Mouse (Mus musculus) R1 (cell line): ENCODE data around the gene Sorbs2.

Experiments used
- DNase-seq: peaks from one replicate; pipeline ENCODE4 v3.0.0-alpha.2; 2018; ENCODE audit warnings: low read depth, low spot score

The Sorbs2 gene

DNA sequence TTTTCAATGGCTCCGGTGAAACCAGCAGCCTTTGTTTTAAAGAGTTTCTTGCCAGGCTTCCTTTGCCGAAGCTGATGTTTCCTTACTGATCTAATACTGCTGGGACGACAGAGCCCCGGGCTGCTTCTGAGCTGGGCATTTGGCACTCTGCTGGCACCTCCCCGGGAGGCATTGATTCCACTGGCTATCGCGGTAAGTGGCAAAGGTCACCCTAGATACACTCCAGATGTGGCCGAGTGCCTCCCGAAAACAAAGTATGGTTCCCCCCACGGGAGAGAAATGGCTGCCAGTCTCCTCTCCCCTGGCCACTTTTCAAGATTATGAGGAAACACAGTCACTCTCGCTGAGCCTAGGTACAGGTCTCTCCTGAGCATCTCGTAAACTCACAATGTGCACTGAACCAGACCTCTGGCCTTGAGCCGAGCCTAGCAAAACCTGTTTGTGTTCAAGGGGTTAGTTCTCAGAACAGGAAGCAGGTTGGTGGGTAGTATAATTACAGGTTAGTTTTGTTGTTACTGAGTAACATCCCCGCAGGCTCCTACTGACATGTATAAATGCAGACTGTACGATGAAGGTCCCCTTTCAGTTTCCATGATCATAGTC is 114.1 kb downstream of the Sorbs2 start:
- DNase-seq = no peak

DNA sequence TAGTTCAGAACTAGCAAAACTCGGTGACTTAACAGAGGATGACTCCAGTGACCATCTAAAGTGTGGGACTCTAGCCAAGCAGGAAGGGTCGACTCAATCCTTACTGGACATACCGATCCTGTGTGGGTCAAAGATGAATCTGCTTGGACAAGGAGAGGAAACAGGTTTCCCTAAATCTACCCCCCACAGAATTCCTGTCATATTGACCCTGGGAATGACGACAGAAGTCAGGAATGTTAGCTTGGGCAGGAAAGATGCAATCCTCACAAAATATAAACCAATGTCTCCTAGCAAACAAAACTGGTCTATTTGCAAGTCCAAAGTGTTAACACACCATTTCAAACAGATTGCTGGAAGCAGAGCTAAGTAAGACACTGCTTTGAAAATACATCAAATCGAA is 118.8 kb downstream of the Sorbs2 start:
- DNase-seq = no peak

DNA sequence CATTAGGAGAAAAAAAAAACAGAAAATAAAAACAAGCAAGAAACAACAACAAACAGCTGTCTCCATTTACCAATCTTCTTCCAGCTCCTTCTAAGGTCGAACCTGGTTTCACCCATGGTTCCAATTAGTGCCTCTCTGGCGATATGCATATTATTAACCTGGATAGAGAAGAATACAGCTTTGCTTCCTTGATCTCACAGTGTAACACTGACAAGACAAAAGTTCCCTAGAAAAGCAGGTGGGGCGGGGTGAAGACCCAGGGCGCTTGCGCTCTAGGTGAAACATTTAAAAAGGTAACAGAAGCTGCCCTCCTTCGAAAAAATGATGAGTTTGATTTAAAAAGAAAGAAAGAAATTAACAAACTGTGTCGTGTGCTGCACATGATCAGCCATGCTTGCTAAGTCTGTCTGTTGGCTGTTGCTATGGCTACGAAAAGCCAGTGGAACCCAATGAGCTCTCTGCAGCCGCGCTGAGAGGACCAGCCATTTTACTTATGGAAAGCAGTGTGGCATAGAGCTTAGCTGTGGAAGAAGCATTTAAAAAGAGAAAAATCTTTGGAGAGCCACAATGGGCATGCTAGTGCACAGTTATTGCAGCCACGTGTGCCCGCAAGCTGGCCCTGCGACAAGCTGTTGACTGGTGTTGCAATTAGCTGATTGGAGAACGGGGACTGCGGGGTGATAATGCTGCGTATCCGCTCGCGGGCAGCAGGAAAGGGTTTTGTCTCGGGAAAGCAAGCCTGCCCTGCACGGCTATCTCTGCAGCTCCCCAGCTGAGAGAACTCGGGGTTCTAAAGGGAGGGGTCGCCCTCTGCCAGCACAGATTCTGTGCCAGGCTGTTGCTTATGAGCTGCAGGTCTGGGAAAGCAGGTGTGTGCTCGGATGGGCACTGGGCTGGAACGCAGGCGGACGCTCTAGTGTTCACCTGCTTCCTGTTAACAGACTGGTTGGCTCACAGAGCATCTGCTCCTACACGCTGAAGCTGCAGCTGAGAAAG is 120.0 kb downstream of the Sorbs2 start:
- DNase-seq = peak; percentile 91

DNA sequence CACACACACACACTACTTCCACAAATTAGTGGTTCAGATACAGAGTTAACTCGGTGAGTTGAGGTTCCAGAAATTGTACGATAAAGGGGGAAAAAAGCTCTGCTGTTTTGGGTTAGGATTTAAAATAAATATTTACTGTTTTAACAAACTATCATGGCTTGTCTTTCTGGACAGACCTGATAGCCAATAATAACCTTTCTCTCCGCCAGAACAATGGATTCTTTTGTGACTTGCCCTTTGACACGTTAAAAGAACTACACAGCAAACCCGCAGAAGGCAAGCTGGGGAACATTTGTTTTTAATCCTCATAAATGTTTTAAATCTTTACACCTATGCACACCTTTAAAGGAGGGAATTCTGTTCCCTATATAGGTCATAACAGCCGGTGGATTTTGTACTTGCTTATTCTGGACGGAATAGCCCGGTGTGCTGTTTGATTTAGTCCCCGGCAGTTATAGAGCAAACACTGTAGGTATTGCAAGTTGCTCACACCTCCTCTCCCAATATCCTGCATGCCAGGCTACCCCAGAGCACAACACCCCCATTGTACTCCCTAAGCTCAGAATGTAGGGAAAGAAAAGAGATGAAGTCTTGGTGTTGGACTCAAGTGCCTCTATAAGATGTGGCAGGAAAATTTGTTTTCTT is 121.0 kb downstream of the Sorbs2 start:
- DNase-seq = no peak

DNA sequence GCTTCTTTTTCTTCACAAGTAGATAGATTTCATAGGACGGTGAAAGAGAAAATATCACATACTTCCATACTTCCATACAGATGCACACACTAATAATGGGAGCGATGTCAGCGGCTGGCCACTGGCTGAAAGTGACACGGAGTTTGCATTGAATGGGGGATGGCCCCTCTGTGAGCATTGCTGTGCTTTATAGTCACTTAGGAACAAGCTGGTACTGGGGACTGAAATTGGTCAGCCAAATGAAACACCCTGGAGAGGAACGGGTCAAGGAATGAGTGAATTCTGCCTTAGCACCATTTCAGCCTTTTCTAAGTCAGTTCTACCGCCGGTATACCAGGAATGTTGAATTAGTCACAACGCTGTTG is 121.5 kb downstream of the Sorbs2 start:
- no peak for DNase-seq

DNA sequence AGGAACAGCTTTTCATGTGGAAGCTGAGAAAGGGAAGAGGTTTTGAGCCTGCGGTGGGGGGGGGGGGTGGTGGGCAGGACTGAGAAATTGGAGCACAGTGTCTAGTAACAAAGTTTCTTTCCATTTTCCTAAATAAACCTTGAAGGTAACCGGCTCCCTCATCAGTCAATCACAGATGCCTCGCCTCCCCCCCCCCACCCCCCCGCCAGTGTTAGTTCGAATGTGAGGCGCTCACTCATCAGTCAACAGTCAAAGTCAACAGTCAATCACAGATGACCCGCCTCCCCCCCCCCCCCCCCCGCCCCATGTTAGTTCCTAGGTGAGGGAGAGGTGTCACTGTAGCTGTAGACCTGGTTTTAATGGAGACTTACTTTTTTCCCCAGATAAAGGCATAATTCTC is 123.4 kb downstream of the Sorbs2 start:
- no peak for DNase-seq

DNA sequence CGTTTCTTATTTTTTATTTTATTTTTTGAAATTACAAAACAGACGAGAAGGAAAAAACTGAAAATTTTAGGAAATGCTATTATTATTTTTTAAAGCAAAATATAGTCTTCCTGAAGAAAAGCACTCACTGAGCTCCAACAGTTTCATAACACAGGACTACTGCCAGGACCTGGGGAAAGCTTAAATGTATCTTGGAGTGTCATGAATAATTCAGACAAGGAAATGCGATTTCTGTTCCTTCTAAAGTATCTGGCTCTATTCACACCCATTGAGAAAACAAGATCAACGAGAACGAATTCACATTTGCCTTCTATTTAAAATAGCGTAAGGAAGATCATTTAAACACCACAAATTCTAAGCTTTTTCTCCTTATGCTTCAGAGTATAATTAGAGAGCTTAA is 127.6 kb downstream of the Sorbs2 start:
- DNase-seq = no peak

DNA sequence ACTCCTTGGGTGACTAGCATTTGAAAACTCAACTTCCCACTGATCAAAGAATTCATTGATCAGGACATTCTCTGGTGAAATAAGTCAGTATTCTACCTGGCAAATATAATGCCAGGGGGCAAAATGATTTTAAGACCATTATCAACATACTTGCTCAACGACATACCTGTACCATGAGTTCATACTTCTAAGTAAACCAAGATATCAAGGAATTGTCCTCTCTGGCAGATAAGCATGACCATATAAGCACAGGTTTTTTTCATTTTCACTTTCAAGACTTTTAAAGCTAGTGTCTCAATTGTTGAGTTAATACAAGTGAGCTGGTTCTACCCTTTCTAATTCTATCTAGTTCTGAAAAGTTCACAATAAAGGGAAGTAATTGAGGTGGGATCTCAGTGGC is 130.2 kb downstream of the Sorbs2 start:
- DNase-seq = no peak

DNA sequence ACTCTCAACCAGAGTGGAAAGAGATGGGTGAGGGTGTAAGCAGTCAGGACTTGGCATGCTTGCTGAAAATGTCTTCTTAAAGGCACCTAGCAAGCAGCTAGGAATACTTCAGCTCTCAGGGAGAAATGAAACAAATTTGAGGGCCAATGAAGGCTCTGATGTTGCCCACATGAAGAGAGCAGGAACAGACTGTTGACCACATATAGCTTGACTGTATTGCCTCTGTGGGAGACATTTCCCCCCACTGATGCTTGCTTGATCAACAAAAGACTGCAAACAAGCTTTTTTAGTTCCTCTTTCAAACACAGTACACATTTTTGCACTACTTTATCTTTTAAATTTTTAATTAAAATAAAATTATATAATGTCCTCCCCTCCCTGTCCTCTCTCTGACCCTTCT is 131.9 kb downstream of the Sorbs2 start:
- no peak for DNase-seq

DNA sequence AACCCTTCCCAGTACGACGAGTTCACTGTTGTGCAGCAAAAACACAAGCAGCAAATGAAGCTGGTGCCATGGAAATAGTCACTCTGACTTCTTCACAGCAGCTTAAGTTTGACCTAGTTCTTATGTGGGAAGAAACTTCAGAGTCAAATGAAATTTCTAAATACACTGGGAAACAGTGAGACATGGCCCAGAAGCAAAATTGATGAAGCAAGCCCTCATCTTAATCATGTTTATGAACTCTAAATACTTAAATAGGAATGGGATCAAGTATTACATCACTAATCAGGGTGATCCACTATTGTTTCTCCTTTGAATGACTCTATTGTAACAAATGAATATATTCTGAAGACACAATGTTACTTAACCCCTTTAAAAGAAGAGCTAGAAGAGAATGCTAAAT is 137.1 kb downstream of the Sorbs2 start:
- DNase-seq = no peak

DNA sequence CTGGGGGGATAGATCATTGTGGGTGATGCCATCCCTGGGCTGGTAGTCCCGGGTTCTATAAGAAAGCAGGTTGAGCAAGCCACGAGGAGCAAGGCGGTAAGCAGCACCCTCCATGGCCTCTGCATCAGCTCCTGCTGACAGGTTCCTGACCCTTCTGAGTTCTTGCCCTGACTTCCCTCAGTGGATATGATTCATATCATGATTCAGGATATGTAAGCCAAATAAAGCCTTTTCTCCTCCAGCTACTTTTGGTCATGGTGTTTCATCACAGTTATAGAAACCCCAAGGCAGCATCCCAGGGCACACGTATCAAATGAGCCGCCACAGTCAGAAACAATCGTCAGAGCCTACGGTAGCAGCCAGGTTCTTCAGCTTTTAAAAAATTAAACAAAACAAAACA is 141.5 kb downstream of the Sorbs2 start:
- no peak for DNase-seq

DNA sequence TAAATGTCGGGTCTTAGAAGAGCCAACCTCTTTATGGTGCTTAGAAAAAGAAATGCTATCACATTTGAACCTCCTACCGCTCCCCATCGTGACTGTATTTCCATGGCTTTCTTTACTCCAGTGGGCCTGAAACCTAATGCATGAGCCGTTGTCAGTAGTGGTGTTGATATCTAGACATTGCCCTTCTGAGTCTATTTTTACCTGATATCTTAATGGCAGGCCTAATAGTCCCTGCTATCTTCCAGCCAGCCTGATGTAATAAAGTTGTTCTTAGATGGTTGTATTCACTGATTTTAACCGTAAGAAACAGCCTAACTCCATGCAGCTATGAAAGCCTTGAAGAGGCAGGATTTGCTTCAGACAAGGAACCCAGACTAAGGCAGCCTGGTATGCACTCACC is 142.4 kb downstream of the Sorbs2 start:
- no peak for DNase-seq

DNA sequence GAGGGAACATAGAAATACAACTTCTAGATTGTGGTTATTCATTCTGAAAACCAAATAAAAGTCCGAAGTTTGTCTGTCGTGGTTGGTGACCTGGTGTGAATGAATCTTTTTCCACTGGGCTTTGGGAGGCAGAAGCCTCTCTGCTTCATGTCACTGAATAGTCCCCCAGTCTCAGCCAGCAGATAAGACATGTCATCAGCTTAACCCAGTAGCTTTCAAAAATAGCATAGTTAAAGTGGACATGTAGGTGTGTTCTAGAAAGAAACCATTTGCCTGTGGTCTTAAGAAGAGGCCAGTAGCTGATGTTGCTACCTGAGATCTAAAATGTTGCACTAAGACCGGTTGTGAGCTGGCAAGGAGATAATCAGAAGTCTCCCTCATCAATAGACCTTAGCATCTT is 150.4 kb downstream of the Sorbs2 start:
- no peak for DNase-seq

DNA sequence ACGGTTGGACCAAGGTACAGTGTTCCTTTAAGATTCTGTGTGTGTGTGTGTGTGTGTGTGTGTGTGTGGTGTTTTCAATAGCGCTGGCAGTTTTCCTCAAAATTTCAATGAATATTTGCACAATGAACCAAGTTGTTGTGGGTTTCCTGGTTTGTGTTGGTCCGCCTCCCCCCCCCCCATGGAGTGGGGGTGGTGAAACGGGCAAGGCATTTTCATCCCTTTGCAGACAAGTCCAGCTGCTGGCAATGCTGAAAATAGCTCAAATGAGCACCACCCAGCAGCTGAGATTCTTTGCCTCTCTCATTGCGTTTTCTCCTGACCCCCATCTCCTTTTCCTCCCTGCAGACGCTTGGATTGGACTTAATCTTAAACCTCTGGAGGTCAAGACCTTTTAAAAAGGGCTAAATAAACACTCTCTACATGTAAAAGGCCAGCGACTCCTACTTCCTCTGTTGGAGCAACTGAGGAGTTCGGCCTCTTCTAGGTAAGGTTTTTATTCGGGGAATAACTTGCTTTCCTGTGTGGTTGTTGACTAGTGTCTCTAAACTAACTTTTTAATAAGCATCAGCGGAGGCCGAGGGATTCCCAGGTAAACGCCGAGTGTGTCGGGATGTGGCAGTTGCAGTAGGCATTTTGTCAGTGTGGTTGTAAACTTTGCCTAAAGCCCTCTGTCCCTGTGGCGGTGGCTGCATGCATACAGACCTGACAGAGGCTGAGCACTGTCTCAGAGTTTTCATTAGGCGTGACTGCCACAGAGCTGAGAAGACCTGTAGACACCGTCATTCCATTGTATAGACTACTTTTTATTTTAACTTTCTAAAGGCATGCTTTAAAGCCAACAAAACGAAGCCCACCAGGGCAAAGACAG is 151.1 kb downstream of the Sorbs2 start:
- peak; percentile 14 for DNase-seq

DNA sequence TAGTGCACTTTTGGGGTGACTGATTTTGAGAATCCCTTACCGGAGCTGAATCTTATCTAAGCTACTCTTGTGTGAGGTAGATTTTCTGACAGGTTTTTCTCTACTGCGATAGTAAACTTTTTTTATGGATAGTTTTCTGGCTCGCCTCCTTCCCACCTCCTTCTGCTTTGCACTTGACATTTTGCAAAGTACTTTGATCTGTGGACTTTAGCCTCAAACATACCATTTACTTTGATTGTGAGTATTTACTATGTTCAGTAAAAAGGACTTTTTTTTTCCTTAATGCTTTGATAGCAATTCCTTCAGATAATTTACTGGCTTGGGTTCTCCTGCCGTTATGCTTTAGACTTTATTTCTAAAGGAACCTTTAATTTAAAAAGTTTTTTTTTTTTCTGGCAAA is 151.9 kb downstream of the Sorbs2 start:
- DNase-seq = no peak

DNA sequence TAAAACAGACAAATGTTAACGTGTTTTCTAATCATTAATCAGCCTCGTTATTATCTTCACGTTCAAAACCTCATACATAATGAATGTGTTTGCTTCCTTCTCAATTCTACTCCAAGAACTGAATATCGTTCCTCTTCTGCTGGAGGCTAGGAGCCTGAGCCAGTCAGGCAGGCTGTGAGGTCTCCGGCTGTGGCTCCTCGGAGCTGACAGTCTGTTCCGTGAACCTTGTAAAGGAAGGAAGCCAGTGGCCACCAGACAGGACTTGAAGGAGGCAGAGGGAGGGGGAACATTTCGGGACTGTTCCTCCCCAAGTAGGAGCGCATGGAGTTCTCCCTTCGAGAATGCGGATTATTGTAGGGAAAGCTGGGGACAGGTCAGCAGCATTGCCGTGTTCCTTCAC is 153.0 kb downstream of the Sorbs2 start:
- no peak for DNase-seq

DNA sequence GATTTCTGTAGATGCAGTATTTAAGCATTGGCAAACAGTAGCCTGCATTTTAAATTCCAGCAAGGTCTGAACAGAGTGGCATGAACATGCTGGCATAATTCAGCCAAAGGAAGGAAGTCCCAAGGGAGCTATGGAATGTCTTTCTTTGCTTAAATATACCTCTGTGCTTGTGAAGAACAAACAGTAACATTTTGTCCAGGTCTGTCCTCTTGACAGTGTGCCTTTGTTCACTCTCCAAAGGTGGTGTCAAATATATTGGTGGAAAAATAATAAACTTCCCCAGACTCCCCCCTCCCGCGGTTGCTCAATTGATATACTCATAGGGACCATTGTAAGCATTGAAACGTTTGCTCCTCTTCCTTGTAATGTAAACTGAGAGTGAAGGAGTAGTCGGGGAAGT is 154.0 kb downstream of the Sorbs2 start:
- DNase-seq = no peak

DNA sequence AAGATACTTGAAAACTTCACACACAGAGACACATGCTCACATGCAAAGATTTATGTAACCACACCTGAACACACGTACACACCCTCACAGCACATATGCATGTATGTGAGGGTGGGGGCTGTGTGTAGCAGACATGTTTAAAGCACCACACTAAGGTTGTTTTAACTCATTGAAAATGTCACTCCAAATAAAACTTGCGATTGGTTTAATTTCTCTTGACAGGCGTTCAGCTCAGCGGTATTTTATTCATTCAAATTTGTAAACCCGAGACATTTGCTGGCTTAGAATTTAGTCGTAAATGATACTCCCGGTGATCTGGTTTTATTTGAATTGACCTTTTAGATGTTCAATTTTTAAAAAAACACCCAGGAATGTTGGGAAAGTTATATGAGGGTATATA is 158.6 kb downstream of the Sorbs2 start:
- DNase-seq = no peak

DNA sequence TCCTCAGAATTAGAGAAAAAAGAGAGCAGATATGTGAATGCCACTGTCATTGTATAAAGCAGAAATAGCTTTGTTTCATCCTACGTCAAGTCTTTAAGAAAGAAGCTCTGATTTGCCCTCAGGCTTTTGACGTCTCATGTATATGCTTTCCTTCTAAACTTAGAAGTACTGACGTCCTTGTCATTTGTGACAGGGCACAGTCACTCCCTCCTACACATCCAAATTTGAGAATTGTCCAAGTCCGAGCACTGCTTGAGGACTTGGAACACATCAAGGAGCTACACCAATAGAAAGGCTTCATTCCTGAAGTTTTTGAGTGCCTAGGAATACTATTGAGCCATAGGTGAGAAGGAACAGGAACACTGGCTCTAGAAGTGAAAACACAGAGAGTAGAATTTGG is 165.6 kb downstream of the Sorbs2 start:
- DNase-seq = no peak

DNA sequence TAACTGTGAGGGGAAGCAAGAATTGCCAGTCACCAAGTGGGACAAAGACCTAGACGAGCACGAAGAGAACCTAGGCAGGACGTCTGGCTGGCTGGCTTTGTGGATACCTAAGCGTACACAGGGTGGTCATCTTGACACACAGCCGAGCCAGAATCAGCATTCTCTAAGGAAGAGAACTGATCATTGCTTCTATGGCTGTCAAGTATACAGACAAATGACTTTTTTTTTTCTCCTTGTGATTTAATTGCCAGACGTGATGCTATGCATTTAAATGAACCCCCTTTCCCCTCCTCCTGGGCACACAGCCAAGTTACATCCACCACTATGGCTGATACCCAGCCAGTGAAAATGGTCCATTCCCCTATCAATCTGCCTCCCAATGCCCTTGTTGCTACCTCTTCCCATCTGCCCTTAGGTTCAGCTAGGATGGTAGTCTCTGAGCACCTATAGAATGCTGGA is 168.3 kb downstream of the Sorbs2 start:
- no peak for DNase-seq

DNA sequence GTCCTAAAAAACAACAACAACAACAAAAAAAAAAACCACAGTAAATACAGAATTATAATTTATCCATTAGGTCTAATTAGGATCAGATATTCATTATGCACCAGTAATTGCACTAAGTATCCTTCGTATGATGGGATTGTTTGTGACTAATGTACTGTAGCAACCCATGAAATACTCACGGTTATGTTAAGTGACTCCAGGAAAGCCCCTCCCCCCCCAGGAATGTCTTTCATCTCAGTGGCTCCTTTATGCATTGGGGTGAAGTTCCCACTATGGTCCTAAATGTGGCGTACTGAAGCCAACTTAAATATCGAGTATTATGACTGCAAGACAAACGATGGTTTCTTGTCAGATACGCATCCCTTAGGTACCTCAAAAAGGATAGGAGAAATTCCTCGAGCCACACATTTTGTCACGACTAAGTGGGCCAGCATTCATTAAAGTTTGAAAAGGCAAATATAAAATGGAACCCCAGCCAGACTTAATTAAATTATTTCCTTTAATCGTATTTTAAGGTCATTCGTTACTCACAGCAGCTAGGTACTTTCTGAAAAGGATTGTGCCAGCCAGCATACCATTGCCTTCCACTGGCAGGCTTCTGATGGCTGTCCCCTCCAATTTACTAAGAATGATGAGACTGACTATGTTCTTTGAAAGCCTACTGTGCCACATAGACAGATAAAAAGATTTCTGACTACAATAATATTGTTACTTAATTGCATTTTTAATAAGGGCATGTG is 169.7 kb downstream of the Sorbs2 start:
- DNase-seq = peak; percentile 6
